Mouse (Mus musculus): ENCODE measurements around the gene Adam10. TPM values are rescaled to one million over a fixed set of nuclear protein-coding genes. Genes with fewer than 3 reads are reported as not detected.

Gene Adam10
- polyA plus RNA-seq, 1 experiment: 44.9 TPM

- DNase-seq: no peak
- Histone ChIP-seq H3K27ac (ENCODE audit: insufficient read depth, low read length) (no peak overlapping the region), H3K4me1 (ENCODE audit: control insufficient read depth, insufficient read depth, low read length) (no peaks in the 10 kb centered on the region; the same call in 1 of the 2 replicates), H3K4me3 (replicated peaks; ENCODE audit: insufficient read depth, low read depth, low read length) (no peak overlapping the region), H3K27me3 (ENCODE audit: control insufficient read depth, insufficient read depth, low read length) (no peaks in the 10 kb centered on the region)
- TF ChIP-seq POLR2A (IDR thresholded peaks at IDR 0.05; ENCODE audit: borderline replicate concordance, insufficient read depth, low read length): no peak
- TF ChIP-seq CTCF (IDR thresholded peaks at IDR 0.05; ENCODE audit: borderline replicate concordance, insufficient read depth, low read depth, low read length): no peak
- 96% methylated on average over 4 of the region's 4 CpGs for WGBS
Measured at GRCm38 (mm10) chr9:70673656-70674055, 5.1 kb upstream of the Adam10 start.

GRCm38 (mm10) chr9:70675117-70675516 is 3.7 kb upstream of the Adam10 start:
- TF ChIP-seq CTCF (IDR thresholded peaks at IDR 0.05; ENCODE audit: borderline replicate concordance, insufficient read depth, low read depth, low read length) (no peak), POLR2A (IDR thresholded peaks at IDR 0.05; ENCODE audit: borderline replicate concordance, insufficient read depth, low read length) (no peak)
- Histone ChIP-seq H3K4me3 (replicated peaks; ENCODE audit: insufficient read depth, low read depth, low read length) (no peak overlapping the region), H3K4me1 (ENCODE audit: control insufficient read depth, insufficient read depth, low read length) (no peaks in the 10 kb centered on the region; the same call in 1 of the 2 replicates), H3K27me3 (ENCODE audit: control insufficient read depth, insufficient read depth, low read length) (no peaks in the 10 kb centered on the region), H3K27ac (ENCODE audit: insufficient read depth, low read length) (no peak overlapping the region)
- WGBS: 85% methylated on average over 4 of the region's 4 CpGs
- no peak for DNase-seq

GRCm38 (mm10) chr9:70675961-70676360 is 2.8 kb upstream of the Adam10 start:
- TF ChIP-seq CTCF (IDR thresholded peaks at IDR 0.05; ENCODE audit: borderline replicate concordance, insufficient read depth, low read depth, low read length): no peak
- no peak for TF ChIP-seq POLR2A (IDR thresholded peaks at IDR 0.05; ENCODE audit: borderline replicate concordance, insufficient read depth, low read length)
- Histone ChIP-seq H3K4me1 (ENCODE audit: control insufficient read depth, insufficient read depth, low read length) (no peaks in the 10 kb centered on the region; the same call in 1 of the 2 replicates), H3K4me3 (replicated peaks; ENCODE audit: insufficient read depth, low read depth, low read length) (no peak overlapping the region), H3K27me3 (ENCODE audit: control insufficient read depth, insufficient read depth, low read length) (no peaks in the 10 kb centered on the region), H3K27ac (ENCODE audit: insufficient read depth, low read length) (no peak overlapping the region)
- DNase-seq: no peak
- WGBS: 85% methylated on average over 5 of the region's 5 CpGs

- TF ChIP-seq POLR2A (IDR thresholded peaks at IDR 0.05; ENCODE audit: borderline replicate concordance, insufficient read depth, low read length) (no peak), CTCF (IDR thresholded peaks at IDR 0.05; ENCODE audit: borderline replicate concordance, insufficient read depth, low read depth, low read length) (no peak)
- H3K27ac ChIP-seq (ENCODE audit: insufficient read depth, low read length): peak overlapping the region; percentile 93
- H3K4me1 ChIP-seq (ENCODE audit: control insufficient read depth, insufficient read depth, low read length): no peaks in the 10 kb centered on the region; the same call in 1 of the 2 replicates
- WGBS: under 1% methylated on average over 89 of the region's 103 CpGs
- peak overlapping the region; percentile 85 for H3K4me3 ChIP-seq (replicated peaks; ENCODE audit: insufficient read depth, low read depth, low read length)
- H3K27me3 ChIP-seq (ENCODE audit: control insufficient read depth, insufficient read depth, low read length): no peaks in the 10 kb centered on the region
- peak; percentile 64 to 71 for DNase-seq
Measured at GRCm38 (mm10) chr9:70679132-70680091, 615 bp downstream of the Adam10 start.

GRCm38 (mm10) chr9:70682202-70682601 is 3.4 kb downstream of the Adam10 start:
- no peak for TF ChIP-seq CTCF (IDR thresholded peaks at IDR 0.05; ENCODE audit: borderline replicate concordance, insufficient read depth, low read depth, low read length)
- TF ChIP-seq POLR2A (IDR thresholded peaks at IDR 0.05; ENCODE audit: borderline replicate concordance, insufficient read depth, low read length): no peak
- Histone ChIP-seq H3K4me1 (ENCODE audit: control insufficient read depth, insufficient read depth, low read length) (peaks cover 3% of the 10 kb centered on the region; the same call in 1 of the 2 replicates), H3K4me3 (replicated peaks; ENCODE audit: insufficient read depth, low read depth, low read length) (peak overlapping the region; percentile 15), H3K27ac (ENCODE audit: insufficient read depth, low read length) (no peak overlapping the region), H3K27me3 (ENCODE audit: control insufficient read depth, insufficient read depth, low read length) (no peaks in the 10 kb centered on the region)
- DNase-seq: no peak
- WGBS: 43% methylated on average over 1 of the region's 1 CpGs

GRCm38 (mm10) chr9:70688301-70688968 is 9.6 kb downstream of the Adam10 start:
- TF ChIP-seq CTCF (IDR thresholded peaks at IDR 0.05; ENCODE audit: borderline replicate concordance, insufficient read depth, low read depth, low read length) (no peak), POLR2A (IDR thresholded peaks at IDR 0.05; ENCODE audit: borderline replicate concordance, insufficient read depth, low read length) (no peak)
- DNase-seq: no peak
- Histone ChIP-seq H3K27ac (ENCODE audit: insufficient read depth, low read length) (no peak overlapping the region), H3K4me3 (replicated peaks; ENCODE audit: insufficient read depth, low read depth, low read length) (no peak overlapping the region), H3K4me1 (ENCODE audit: control insufficient read depth, insufficient read depth, low read length) (peaks cover 9% of the 10 kb centered on the region), H3K27me3 (ENCODE audit: control insufficient read depth, insufficient read depth, low read length) (no peaks in the 10 kb centered on the region)
- WGBS: 70% methylated on average over 2 of the region's 2 CpGs

- no peak for DNase-seq
- H3K4me3 ChIP-seq (replicated peaks; ENCODE audit: insufficient read depth, low read depth, low read length): no peak overlapping the region
- H3K27ac ChIP-seq (ENCODE audit: insufficient read depth, low read length): no peak overlapping the region
- H3K4me1 ChIP-seq (ENCODE audit: control insufficient read depth, insufficient read depth, low read length): peaks cover 9% of the 10 kb centered on the region
- no peaks in the 10 kb centered on the region for H3K27me3 ChIP-seq (ENCODE audit: control insufficient read depth, insufficient read depth, low read length)
- 62% methylated on average over 3 of the region's 3 CpGs for WGBS
- TF ChIP-seq POLR2A (IDR thresholded peaks at IDR 0.05; ENCODE audit: borderline replicate concordance, insufficient read depth, low read length) (no peak), CTCF (IDR thresholded peaks at IDR 0.05; ENCODE audit: borderline replicate concordance, insufficient read depth, low read depth, low read length) (no peak)
Measured at GRCm38 (mm10) chr9:70689926-70690325, 11.1 kb downstream of the Adam10 start.

Measured in cerebellum, adult 2 months (tissue).